Mouse (Mus musculus): Measurements from ENCODE around the gene Klrb1b.

GRCm38 (mm10) chr6:128763736-128764523 is 62.2 kb downstream of the Klrb1b start:
- TF ChIP-seq POLR2A (IDR thresholded peaks at IDR 0.05; ENCODE audit: control insufficient read depth, extremely low read depth, insufficient read depth, low read length, poor library complexity), result no peak
- peak; percentile 32; the same call in 1 of the 2 replicates for TF ChIP-seq CTCF (IDR thresholded peaks at IDR 0.05; ENCODE audit: borderline replicate concordance, control insufficient read depth, extremely low read depth, insufficient read depth, low read length, poor library complexity)

Measured in thymus, adult 2 months (tissue).